Mouse (Mus musculus) large intestine, adult 2 months (tissue): ENCODE results near the gene Zfp354c. TPM values are rescaled to one million over a fixed set of nuclear protein-coding genes. Genes with fewer than 3 reads are reported as not detected.
A peak's percentile ranks its signal among the peaks of the same experiment; 100 is the strongest.

ENCODE experiments used
- DNase-seq: peaks from one replicate; pipeline ENCODE4 v3.0.0-alpha.2; 2012; ENCODE audit warnings: low read depth, low spot score
- WGBS: fragments of 180-500 bp; shearing (Covaris S2); methylation state at CpG from one replicate; pipeline ENCODE4 v1.1.7; 2018; 5-methylcytosine and 5-hydroxymethylcytosine counted together
- polyA plus RNA-seq: library from polyadenylated mRNA; depleted of rRNA; stranded (reverse); fragments of >200 nt; gene quantifications from 2 replicates; pipeline ENCODE4 v1.2.3, GENCODE M21; 2012; rRNA removed

Zfp354c gene
- 0.19 and 0.55 TPM in 2 replicates for polyA plus RNA-seq

GRCm38 (mm10) chr11:50827010-50827953 is at the start of gene Zfp354c:
Zfp354c (minus strand) TSS chr11:50827724.
- WGBS = 3% methylated on average over 45 of the region's 45 CpGs
- DNase-seq = peak; percentile 47

DNA sequence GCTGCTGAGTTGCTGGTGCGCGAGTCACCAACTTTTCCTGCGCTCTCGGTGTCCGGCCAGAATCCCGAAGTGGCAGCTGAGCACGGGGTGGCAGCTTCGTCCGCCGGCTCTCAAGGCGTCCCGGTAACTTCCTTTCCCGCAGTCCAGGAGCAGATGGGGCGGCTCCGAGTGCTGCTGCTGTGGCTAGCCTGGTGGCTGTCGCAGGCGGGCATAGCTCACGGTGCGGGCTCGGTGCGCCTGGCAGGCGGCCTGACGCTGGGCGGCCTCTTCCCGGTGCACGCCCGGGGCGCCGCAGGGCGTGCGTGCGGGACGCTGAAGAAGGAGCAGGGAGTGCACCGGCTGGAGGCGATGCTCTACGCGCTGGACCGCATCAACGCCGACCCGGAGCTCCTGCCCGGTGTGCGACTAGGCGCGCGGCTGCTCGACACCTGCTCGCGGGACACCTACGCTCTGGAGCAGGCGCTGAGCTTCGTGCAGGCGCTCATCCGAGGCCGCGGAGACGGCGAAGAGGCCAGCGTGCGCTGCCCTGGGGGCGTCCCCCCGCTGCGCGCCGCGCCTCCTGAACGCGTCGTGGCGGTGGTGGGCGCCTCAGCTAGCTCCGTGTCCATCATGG is 23.6 kb upstream of the Zfp354c start:
- under 1% methylated on average over 69 of the region's 72 CpGs for WGBS
- DNase-seq = no peak

- WGBS = 2% methylated on average over 11 of the region's 11 CpGs
- no peak for DNase-seq
Measured at GRCm38 (mm10) chr11:50850177-50850735, 22.7 kb upstream of the Zfp354c start, which contains the start of gene Grm6. Grm6 (plus strand) TSS chr11:50850685.

DNA sequence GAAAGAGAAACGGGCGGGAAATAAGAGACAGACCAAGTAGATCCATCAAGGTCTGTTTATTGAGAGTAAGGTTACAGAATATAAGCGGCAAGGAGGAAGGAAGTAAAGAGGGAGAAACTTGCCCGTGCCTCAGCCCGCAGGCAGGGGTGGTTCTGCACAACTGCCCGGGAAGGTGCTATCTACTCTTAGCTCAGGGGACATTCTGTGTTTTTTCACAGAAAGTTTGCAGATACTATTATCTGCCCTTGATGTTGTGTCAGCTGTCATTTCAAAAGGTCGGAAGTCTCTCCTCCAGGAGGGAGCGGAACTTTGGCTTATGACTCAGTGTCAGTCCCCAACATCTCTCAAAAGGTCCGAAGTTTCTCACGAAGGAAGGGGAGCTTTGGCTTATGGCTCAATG is 21.8 kb upstream of the Zfp354c start:
- DNase-seq = no peak
- 4% methylated on average over 10 of the region's 10 CpGs for WGBS

DNA sequence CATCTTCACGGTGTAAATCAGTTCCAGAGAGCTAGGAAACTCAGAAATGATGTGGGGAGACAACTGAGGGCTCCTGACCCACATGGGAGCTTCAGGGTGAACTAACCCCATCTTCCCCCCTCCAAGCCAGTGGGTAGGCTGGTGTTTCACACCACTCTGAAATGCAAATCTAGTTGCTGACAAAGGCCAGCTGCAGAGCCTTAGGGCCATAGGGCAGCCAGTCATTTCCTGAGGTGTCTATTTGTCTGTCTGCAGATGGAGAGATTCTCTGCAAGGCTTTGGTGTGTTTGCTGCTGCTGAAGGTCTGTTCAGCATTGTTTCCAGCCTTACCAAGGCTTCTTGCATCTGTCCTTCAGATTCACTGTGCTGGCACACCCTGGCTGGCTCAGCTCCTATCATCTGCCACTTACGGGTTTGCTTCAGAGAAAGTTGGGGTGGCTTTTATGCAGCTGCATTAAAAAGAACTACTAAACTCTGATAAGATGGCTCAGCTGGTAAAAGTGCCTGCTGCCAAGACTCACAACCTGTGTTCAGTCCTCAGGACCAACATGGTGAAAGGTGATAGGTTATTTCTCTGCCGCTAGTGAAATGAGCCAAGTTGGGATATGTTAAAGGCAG is 21.1 kb upstream of the Zfp354c start:
- DNase-seq = no peak
- 33% methylated on average over 3 of the region's 3 CpGs for WGBS

DNA sequence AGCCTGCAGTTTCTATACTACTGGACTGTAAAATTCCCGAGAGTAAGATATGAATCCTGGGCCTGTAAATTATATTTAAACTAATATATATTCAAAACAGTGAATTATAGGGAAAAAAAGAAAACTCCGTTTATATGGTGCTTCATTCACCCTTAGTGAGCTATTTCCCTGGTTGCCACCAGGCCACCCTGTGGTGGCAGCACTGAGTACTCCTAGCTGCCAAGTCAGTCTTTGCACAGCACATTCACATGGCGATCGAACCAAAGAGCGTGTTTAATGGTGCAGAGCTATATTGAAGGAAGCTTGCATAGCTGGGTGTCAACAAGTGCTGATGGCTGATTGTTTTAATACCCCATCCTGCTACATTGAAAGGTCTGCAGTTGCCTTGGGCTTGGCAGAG is 19.5 kb upstream of the Zfp354c start:
- DNase-seq = no peak
- WGBS = 64% methylated on average over 5 of the region's 5 CpGs

- WGBS = 94% methylated on average over 3 of the region's 3 CpGs
- no peak for DNase-seq
Measured at GRCm38 (mm10) chr11:50845951-50846350, 18.4 kb upstream of the Zfp354c start.

GRCm38 (mm10) chr11:50841023-50841735 is 13.7 kb upstream of the Zfp354c start, which contains the start of gene Zfp879:
Zfp879 (minus strand) TSS chr11:50841552.
- peak; percentile 55 for DNase-seq
- WGBS = 11% methylated on average over 22 of the region's 22 CpGs

GRCm38 (mm10) chr11:50835727-50836126 is 8.2 kb upstream of the Zfp354c start:
- WGBS = 87% methylated on average over 4 of the region's 4 CpGs
- DNase-seq = no peak

- WGBS = 64% methylated on average over 2 of the region's 2 CpGs
- DNase-seq = no peak
Measured at GRCm38 (mm10) chr11:50826214-50826613, 1.3 kb downstream of the Zfp354c start.

- no peak for DNase-seq
- WGBS = 95% methylated on average over 4 of the region's 4 CpGs
Measured at GRCm38 (mm10) chr11:50814233-50814632, 13.3 kb downstream of the Zfp354c start.

DNA sequence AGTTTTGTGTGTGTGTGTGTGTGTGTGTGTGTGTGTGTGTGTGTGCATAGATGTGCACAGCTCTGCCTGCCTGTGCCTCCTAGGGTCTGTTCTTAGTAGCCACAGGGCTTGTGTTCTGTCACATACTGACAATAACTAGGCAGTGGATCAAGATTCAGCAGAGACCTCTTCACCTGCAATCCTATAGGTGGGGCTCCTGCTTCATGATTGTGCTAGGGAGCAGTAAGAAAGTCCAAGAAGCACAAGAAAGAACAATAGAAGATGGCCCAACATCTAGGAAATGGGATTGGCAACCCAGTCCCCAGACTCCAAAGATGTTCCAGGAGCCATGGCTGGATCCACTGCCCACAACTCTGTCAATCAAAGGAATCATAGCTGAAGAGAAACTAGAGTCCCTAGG is 28.7 kb downstream of the Zfp354c start:
- no peak for DNase-seq

- no peak for DNase-seq
- 68% methylated on average over 11 of the region's 11 CpGs for WGBS
Measured at GRCm38 (mm10) chr11:50797674-50798073, 29.9 kb downstream of the Zfp354c start.

- 94% methylated on average over 1 of the region's 1 CpGs for WGBS
- no peak for DNase-seq
Measured at GRCm38 (mm10) chr11:50771006-50771405, 56.5 kb downstream of the Zfp354c start.

GRCm38 (mm10) chr11:50768995-50769749 is 58.4 kb downstream of the Zfp354c start:
- DNase-seq = peak; percentile 40
- 10% methylated on average over 14 of the region's 14 CpGs for WGBS

DNA sequence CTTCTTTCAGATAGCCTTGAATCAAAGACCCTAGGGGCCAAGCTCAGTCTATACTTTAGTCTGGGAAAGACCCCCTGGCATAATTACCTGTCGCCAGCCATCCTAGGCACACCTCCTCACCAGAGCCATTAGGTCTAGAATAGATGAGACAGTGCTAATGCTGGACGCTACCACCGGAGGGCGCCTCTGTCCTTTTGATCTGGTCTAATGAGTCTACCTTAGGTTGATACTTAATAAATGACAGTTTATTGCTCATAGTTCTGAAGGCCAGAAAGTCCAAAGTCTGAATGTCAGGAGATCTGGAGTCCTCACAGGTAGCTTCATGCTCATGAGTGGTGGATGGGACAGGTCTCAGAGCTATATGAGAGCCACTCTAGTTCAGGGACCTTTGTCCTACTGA is 60.5 kb downstream of the Zfp354c start:
- DNase-seq = no peak

GRCm38 (mm10) chr11:50766461-50766860 is 61.1 kb downstream of the Zfp354c start:
- WGBS = 81% methylated on average over 7 of the region's 7 CpGs

More for the DNA sequence above, 60.5 kb downstream of the Zfp354c start:
- WGBS = 21% methylated on average over 4 of the region's 4 CpGs

More at GRCm38 (mm10) chr11:50766461-50766860, 61.1 kb downstream of the Zfp354c start:
- DNase-seq = no peak
